Mouse (Mus musculus) bone marrow macrophage, adult 2 months (primary cell): Measurements from ENCODE around the gene Olfr24. TPM values are rescaled to one million over a fixed set of nuclear protein-coding genes. Genes with fewer than 3 reads are reported as not detected.

ENCODE experiments used
- H3K27ac ChIP-seq: 2 replicates; pipeline ENCODE4 v1.5.1; 2012; ENCODE audit warnings: low read depth, low read length; ENCODE audit not compliant: insufficient read depth
- H3K4me1 ChIP-seq: 2 replicates; pipeline ENCODE4 v1.6.1; 2012; ENCODE audit warnings: low read length; ENCODE audit not compliant: control insufficient read depth, insufficient read depth
- H3K4me3 ChIP-seq: 2 replicates; pipeline ENCODE4 v1.5.1; 2012; ENCODE audit warnings: mild to moderate bottlenecking, low read length, moderate library complexity; ENCODE audit not compliant: insufficient read depth
- CTCF ChIP-seq: IDR thresholded peaks from 2 replicates; pipeline ENCODE4 v1.5.1; 2012; ENCODE audit warnings: low read depth, mild to moderate bottlenecking, low read length, moderate library complexity
- POLR2A ChIP-seq: IDR thresholded peaks from 2 replicates; pipeline ENCODE4 v1.6.1; 2012; ENCODE audit warnings: mild to moderate bottlenecking, low read depth, low read length, borderline replicate concordance
- polyA plus RNA-seq: library from polyadenylated mRNA; stranded (reverse); fragments of >200 nt; gene quantifications from 2 replicates; pipeline ENCODE4 v1.2.4, GENCODE M21; 2012; ENCODE audit not compliant: missing spikeins, insufficient read depth, insufficient read length

The Olfr24 gene
- polyA plus RNA-seq, 1 experiment, result not detected

- Histone ChIP-seq H3K4me3 (no peak overlapping the region), H3K4me1 (no peaks in the 10 kb centered on the region), H3K27ac (no peak overlapping the region)
- TF ChIP-seq CTCF, result no peak
- no peak for TF ChIP-seq POLR2A
These were observed 58.2 kb downstream of the Olfr24 start for GRCm38 (mm10) chr9:18705628-18706027.

Other genes with a start within 250 kb of the Olfr24 start
- gene Muc16, start 89.5 kb downstream of the Olfr24 start, polyA plus RNA-seq, result not detected in 2 replicates
- not detected in 2 replicates for gene Olfr828, start 55.5 kb upstream of the Olfr24 start, polyA plus RNA-seq
- gene Olfr829, start 90.9 kb upstream of the Olfr24 start, polyA plus RNA-seq, result not detected in 2 replicates
- gene Olfr830, start 110.7 kb upstream of the Olfr24 start, polyA plus RNA-seq, result not detected in 2 replicates
- gene Olfr832, start 173.1 kb upstream of the Olfr24 start, polyA plus RNA-seq, result not detected in 2 replicates
- gene Olfr834, start 224.0 kb upstream of the Olfr24 start, polyA plus RNA-seq, result not detected in 2 replicates